Mouse (Mus musculus): ENCODE results near the gene Gja3.

DNA sequence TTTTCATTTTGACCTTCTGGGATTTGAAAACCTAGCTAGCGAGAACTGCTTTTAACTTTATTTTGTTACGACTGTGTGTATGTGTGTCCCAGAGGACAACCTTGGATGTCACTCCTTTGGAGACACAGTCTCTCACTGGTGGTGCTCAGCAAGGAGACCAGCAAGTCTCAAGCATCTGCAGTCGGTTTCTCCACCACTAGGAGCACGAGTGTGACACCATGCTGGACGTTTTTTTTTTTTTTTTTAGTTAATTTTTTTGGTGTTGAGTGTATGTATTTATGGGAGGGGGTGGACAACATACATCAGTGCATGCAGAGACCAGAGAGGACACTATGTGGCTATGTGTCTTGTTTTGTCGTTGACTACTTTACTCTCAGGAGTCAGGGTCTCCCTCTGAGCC is 5.2 kb downstream of the Gja3 start:
- TF ChIP-seq CTCF (IDR thresholded peaks at IDR 0.05; ENCODE audit: low read depth, low read length) (no peak), POLR2A (IDR thresholded peaks at IDR 0.05; ENCODE audit: insufficient read depth, low read length) (no peak)

All from ES-Bruce4 (cell line).